In the genomic region with DNA sequence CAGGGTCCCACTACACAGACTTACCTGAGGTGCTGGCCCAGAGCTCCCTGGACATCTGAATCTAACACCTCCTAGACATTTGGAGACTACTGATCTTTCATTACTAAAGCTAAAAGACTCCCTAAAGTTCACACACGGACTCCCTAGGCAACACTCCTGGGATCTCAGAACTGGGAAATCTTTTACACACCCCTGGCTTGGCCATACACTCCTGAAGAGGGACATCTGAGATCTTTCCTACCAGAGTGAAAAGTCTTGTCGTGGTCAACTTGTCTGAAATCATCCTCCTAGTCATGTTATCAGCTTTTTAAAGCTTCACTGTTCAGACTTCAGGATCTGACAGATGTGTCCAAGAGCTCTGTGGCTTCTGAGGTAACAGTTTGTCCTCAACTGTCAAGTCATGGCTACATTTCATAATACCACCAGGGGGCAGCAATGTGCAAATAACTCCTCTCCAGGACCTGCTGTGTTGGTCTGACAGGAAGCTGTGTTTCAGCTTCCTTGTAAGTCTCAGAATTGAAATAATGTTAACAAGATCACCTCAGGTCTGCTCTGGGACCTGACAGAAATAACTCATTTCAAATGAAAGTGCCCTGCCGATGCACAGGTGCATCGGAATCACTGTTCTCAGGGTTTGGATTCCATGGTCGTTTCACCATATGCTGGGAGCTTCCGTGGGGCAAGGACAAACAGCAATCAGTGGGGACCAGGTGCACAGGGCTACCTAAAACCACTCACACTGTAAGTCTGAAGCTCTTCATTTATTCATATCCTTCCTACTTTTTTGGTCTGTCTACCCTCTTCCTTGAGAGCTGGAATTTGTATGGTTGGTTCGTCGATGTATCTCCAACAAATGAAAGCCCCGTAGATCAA, we compare ENCODE assay signal across 9 mouse cellular contexts.
DNase-seq lines count a peak whose midpoint lies in the region; ATAC-seq and TF ChIP-seq lines count a peak whose summit lies in the region.
"Had no signal": no experiment of that assay in that cellular context is flagged by ENCODE, and none has a peak within 500 bp of the region (broad histone marks: within the 10 kb centered on the region; RNA-seq: fewer than 3 reads in every experiment).

No protein-coding gene starts in this region.

- ATAC-seq in neutrophil, adult 5-6 weeks (ENCODE audit: extremely low read depth, insufficient number of reproducible peaks, low FRiP score, poor library complexity, severe bottlenecking): 0 out of 2 replicates have a peak, but pooled peaks have one; percentile 58

- WGBS in bone marrow, adult 2 months: 70% methylated on average over 9 of the region's 9 CpGs
- 71% methylated on average over 9 of the region's 9 CpGs for WGBS in large intestine, adult 2 months

- peaks cover 11% of the 10 kb centered on the region for H3K4me1 ChIP-seq in E14TG2a.4 (replicated peaks; ENCODE audit: low read depth, low read length)
- no peaks in the 10 kb centered on the region for H3K4me1 ChIP-seq in bone marrow, adult 2 months (ENCODE audit: control insufficient read depth, insufficient read depth, low read length)
- H3K4me1 ChIP-seq: heart, embryonic 13.5 days had no signal

- H3K27me3 ChIP-seq in E14TG2a.4 (ENCODE audit: insufficient read depth, low read length): no peaks in the 10 kb centered on the region
- H3K27me3 ChIP-seq: heart, embryonic 13.5 days had no signal

- H3K27ac ChIP-seq in bone marrow, adult 2 months (ENCODE audit: control insufficient read depth, insufficient read depth, low read depth, low read length, poor library complexity): no peak overlapping the region
- H3K27ac ChIP-seq: heart, embryonic 13.5 days had no signal

- intact Hi-C loops in heart, postnatal 25 days (cut with DNase I): loop anchor here (2.0 kb wide), 1 partner anchor 212 kb away; no protein-coding TSS in a partner anchor

- TF ChIP-seq POLR2A in bone marrow, adult 2 months (IDR thresholded peaks at IDR 0.05; ENCODE audit: borderline replicate concordance, control insufficient read depth, low read depth, low read length): no peak

- peak; percentile 61 for TF ChIP-seq CTCF in E14TG2a.4 (conservative IDR thresholded peaks at IDR 0.05; ENCODE audit: low read length)
- TF ChIP-seq CTCF in bone marrow, adult 2 months (IDR thresholded peaks at IDR 0.05; ENCODE audit: control insufficient read depth, insufficient read depth, low read length): peak; percentile 27

- peaks cover 9% of the 10 kb centered on the region; the same call in 1 of the 2 replicates for H3K9me3 ChIP-seq in E14TG2a.4 (ENCODE audit: low read length)
- H3K9me3 ChIP-seq: heart, embryonic 13.5 days had no signal

- peak; percentile 65 for DNase-seq in fibroblast of lung, adult 2 months (ENCODE audit: low read depth)
- peak; percentile 24 for DNase-seq in heart, postnatal 25 days (ENCODE audit: low spot score)
- peak; percentile 64 for DNase-seq in large intestine, adult 2 months (ENCODE audit: low read depth, low spot score)
- peak; percentile 15 to 60 for DNase-seq in lung, adult 18-20 months
- peak; percentile 46 to 76 for DNase-seq in thymus, postnatal 10 days (ENCODE audit: low spot score in 2 of 2)

- H3K4me3 ChIP-seq in E14TG2a.4 (replicated peaks; ENCODE audit: low read length): no peak overlapping the region
- H3K4me3 ChIP-seq in bone marrow, adult 2 months (replicated peaks; ENCODE audit: control insufficient read depth, low read depth, low read length): no peak overlapping the region
- H3K4me3 ChIP-seq: heart, embryonic 13.5 days had no signal

- H3K36me3 ChIP-seq in E14TG2a.4 (ENCODE audit: insufficient read depth, low read length): no peaks in the 10 kb centered on the region
- H3K36me3 ChIP-seq: heart, embryonic 13.5 days had no signal
